Mouse (Mus musculus) ES-E14 (cell line): ENCODE data around the gene Slc5a5. TPM values are rescaled to one million over a fixed set of nuclear protein-coding genes. Genes with fewer than 3 reads are reported as not detected.

ENCODE experiments used
- DNase-seq: peaks from one replicate; pipeline ENCODE4 v3.0.0-alpha.2; 2013; ENCODE audit warnings: low read depth, low spot score
- H3K27ac ChIP-seq: 2 replicates; pipeline ENCODE4 v1.5.1; 2012; ENCODE audit warnings: low read depth, mild to moderate bottlenecking, low read length, moderate library complexity, mixed read lengths; ENCODE audit not compliant: poor library complexity, insufficient read depth, severe bottlenecking
- H3K36me3 ChIP-seq: 2 replicates; pipeline ENCODE4 v1.6.1; 2012; ENCODE audit warnings: mild to moderate bottlenecking, low read length, moderate library complexity, mixed read lengths; ENCODE audit not compliant: control insufficient read depth, poor library complexity, insufficient read depth, severe bottlenecking
- H3K4me1 ChIP-seq, 2 experiments: fragments of 150-350 bp in 1 of 2; sonication (generic) in 1 of 2; 2 replicates each; pipeline ENCODE4 v1.6.1; 2012; ENCODE audit warnings: low read length in 2 of 2, mild to moderate bottlenecking in 1 of 2, mixed read lengths in 1 of 2; ENCODE audit not compliant: control insufficient read depth in 2 of 2, insufficient read depth in 2 of 2, poor library complexity in 1 of 2
- H3K4me3 ChIP-seq, 2 experiments: fragments of 150-350 bp in 1 of 2; sonication (generic) in 1 of 2; 2 replicates each; pipeline ENCODE4 v1.5.1; 2012; ENCODE audit warnings: low read length in 2 of 2, low read depth in 1 of 2, mild to moderate bottlenecking in 1 of 2, mixed read lengths in 1 of 2; ENCODE audit not compliant: insufficient read depth in 1 of 2, poor library complexity in 1 of 2, severe bottlenecking in 1 of 2
- H3K9ac ChIP-seq: 2 replicates; pipeline ENCODE4 v1.6.1; 2012; ENCODE audit warnings: low read depth, mild to moderate bottlenecking, low read length, mixed read lengths; ENCODE audit not compliant: poor library complexity, insufficient read depth, severe bottlenecking
- H3K9me3 ChIP-seq: fragments of 150-350 bp; sonication (generic); 2 replicates; pipeline ENCODE4 v1.6.1; 2012; ENCODE audit warnings: low read depth, mild to moderate bottlenecking, low read length; ENCODE audit not compliant: control insufficient read depth, insufficient read depth
- CHD2 ChIP-seq: IDR thresholded peaks from 2 replicates; pipeline ENCODE4 v1.6.1; 2014; ENCODE audit warnings: mild to moderate bottlenecking, low read depth, low read length, inconsistent platforms
- HCFC1 ChIP-seq: IDR thresholded peaks from 2 replicates; pipeline ENCODE4 v1.6.1; 2012; ENCODE audit warnings: low read length, inconsistent platforms, borderline replicate concordance; ENCODE audit not compliant: insufficient read depth
- MAFK ChIP-seq: IDR thresholded peaks from 2 replicates; pipeline ENCODE4 v1.6.1; 2014; ENCODE audit warnings: mild to moderate bottlenecking, low read depth, low read length, inconsistent platforms; ENCODE audit not compliant: insufficient read depth
- ZC3H11A ChIP-seq: IDR thresholded peaks from 2 replicates; pipeline ENCODE4 v1.6.1; 2012; ENCODE audit warnings: low read depth, mild to moderate bottlenecking, inconsistent platforms, low read length, borderline replicate concordance
- ZNF384 ChIP-seq: IDR thresholded peaks from 2 replicates; pipeline ENCODE4 v1.6.1; 2012; ENCODE audit warnings: low read depth, low read length, inconsistent platforms
- in situ Hi-C, 2 experiments: fragments of 600-800 bp; cut with MboI; formaldehyde crosslinking; loops; one replicate each; pipeline ENCODE4 v1.15.1; 2025; ENCODE audit warnings: low sequenced_read_pairs in 2 of 2, inconsistent platforms in 1 of 2; ENCODE audit not compliant: unreplicated experiment in 2 of 2
- total RNA-seq: library from RNA; depleted of rRNA; stranded (reverse); fragments of 300-350 nt; gene quantifications from 2 replicates; pipeline ENCODE4 v1.2.3, GENCODE M21; 2012

The Slc5a5 gene
- total RNA-seq, 1 experiment, result 3.4 TPM

- DNase-seq, result peak; percentile 89
- Histone ChIP-seq H3K9ac (no peak overlapping the region), H3K27ac (no peak overlapping the region), H3K9me3 (no peaks in the 10 kb centered on the region), H3K36me3 (peaks cover 7% of the 10 kb centered on the region; the same call in 1 of the 2 replicates), H3K4me3 (no peak overlapping the region), H3K4me1 (peaks cover 4 to 13% of the 10 kb centered on the region in 2 experiments; a peak in 3 of 4 replicates)
- no peak for TF ChIP-seq MAFK
- TF ChIP-seq ZC3H11A, result no peak
- no peak for TF ChIP-seq ZNF384
- no peak for TF ChIP-seq CHD2
- no peak for TF ChIP-seq HCFC1
- in situ Hi-C loops, result no loop called here
These were observed 51.1 kb downstream of the Slc5a5 start for GRCm38 (mm10) chr8:70841147-70842072.

- in situ Hi-C loops, result no loop called here
- H3K27ac ChIP-seq, result no peak overlapping the region
- no peak for DNase-seq
- H3K4me3 ChIP-seq, result no peak overlapping the region
- TF ChIP-seq HCFC1, result no peak
- no peak for TF ChIP-seq ZNF384
- no peak for TF ChIP-seq CHD2
- TF ChIP-seq MAFK, result no peak
- TF ChIP-seq ZC3H11A, result no peak
- peaks cover 4 to 11% of the 10 kb centered on the region in 2 experiments; a peak in 3 of 4 replicates for H3K4me1 ChIP-seq
- no peaks in the 10 kb centered on the region for H3K9me3 ChIP-seq
- no peak overlapping the region for H3K9ac ChIP-seq
- H3K36me3 ChIP-seq, result peaks cover 13% of the 10 kb centered on the region
These were observed 52.0 kb downstream of the Slc5a5 start for GRCm38 (mm10) chr8:70840590-70840989.

GRCm38 (mm10) chr8:70839408-70840351, 52.9 kb downstream of the Slc5a5 start, which contains the start of gene Arrdc2:
Gene Arrdc2 (minus strand): TSS chr8:70839720.
- in situ Hi-C loops, result no loop called here
- Histone ChIP-seq H3K9ac (peak within 1 kb of the TSS; percentile 78), H3K27ac (peak within 1 kb of the TSS; percentile 42), H3K36me3 (peaks cover 18% of the 10 kb centered on the region), H3K9me3 (no peaks in the 10 kb centered on the region), H3K4me1 (peaks cover 4 to 9% of the 10 kb centered on the region in 2 experiments; a peak in 3 of 4 replicates), H3K4me3 (peak within 1 kb of the TSS; percentile 72 to 78)
- TF ChIP-seq CHD2 (no peak; the same call in 1 of the 2 replicates), HCFC1 (peak; percentile 69), ZC3H11A (peak; percentile 28; the same call in 1 of the 2 replicates)
- DNase-seq, result peak; percentile 100

- peak overlapping the region; percentile 72 to 78 for H3K4me3 ChIP-seq
- H3K36me3 ChIP-seq, result peaks cover 18% of the 10 kb centered on the region
- no peak for DNase-seq
- H3K4me1 ChIP-seq, result peaks cover 4 to 9% of the 10 kb centered on the region in 2 experiments; a peak in 3 of 4 replicates
- H3K9me3 ChIP-seq, result no peaks in the 10 kb centered on the region
- H3K9ac ChIP-seq, result peak overlapping the region; percentile 78
- peak overlapping the region; percentile 42 for H3K27ac ChIP-seq
- no peak for TF ChIP-seq ZNF384
- no peak for TF ChIP-seq MAFK
- TF ChIP-seq HCFC1, result no peak
- TF ChIP-seq CHD2, result no peak
- TF ChIP-seq ZC3H11A, result no peak
- in situ Hi-C loops, result no loop called here
These were observed 53.7 kb downstream of the Slc5a5 start for GRCm38 (mm10) chr8:70838654-70839407.
